Mouse (Mus musculus): ENCODE results near the gene Gpr4. TPM values are rescaled to one million over a fixed set of nuclear protein-coding genes. Genes with fewer than 3 reads are reported as not detected.

Gpr4 gene
- polyA plus RNA-seq, 1 experiment from 2014 or later = 2.6 TPM

DNA sequence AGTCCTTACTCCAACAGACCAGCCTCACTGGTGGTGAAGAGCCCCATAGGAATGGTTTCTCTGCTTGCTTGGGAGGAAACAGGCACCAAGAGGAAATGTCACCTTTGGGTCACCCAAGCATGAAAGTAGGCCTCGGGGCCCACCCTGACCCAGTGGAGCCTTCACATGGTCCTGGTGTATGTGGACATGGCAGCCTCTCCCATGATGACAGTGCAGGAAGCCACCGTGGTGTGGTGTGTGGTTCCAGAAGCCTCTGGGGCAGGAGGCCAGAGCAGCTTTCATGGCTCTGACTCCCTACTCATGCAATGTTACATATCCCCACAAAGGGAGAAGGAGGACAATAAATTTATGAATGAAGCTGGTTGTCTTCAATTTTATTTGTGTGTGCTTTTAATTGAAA lies 35.2 kb downstream of the Gpr4 start:
- Histone ChIP-seq H3K27me3 (ENCODE audit: control insufficient read depth, insufficient read depth, low read length) (no peaks in the 10 kb centered on the region), H3K36me3 (ENCODE audit: control insufficient read depth, insufficient read depth, low read length) (peaks cover 13% of the 10 kb centered on the region), H3K9me3 (ENCODE audit: control insufficient read depth, low read length) (no peaks in the 10 kb centered on the region), H3K4me3 (ENCODE audit: low read depth, low read length) (no peak overlapping the region), H3K9ac (ENCODE audit: low read depth, low read length) (no peak overlapping the region), H3K27ac (ENCODE audit: low read depth, low read length) (no peak overlapping the region), H3K4me2 (replicated peaks; ENCODE audit: low read depth, low read length) (no peak overlapping the region), H3K4me1 (replicated peaks; ENCODE audit: control insufficient read depth, insufficient read depth, low read length) (no peaks in the 10 kb centered on the region)
- WGBS = 100% methylated on average over 2 of the region's 2 CpGs
- ATAC-seq (ENCODE audit: low FRiP score) = no peak
- DNase-seq (ENCODE audit: low spot score) = no peak

DNA sequence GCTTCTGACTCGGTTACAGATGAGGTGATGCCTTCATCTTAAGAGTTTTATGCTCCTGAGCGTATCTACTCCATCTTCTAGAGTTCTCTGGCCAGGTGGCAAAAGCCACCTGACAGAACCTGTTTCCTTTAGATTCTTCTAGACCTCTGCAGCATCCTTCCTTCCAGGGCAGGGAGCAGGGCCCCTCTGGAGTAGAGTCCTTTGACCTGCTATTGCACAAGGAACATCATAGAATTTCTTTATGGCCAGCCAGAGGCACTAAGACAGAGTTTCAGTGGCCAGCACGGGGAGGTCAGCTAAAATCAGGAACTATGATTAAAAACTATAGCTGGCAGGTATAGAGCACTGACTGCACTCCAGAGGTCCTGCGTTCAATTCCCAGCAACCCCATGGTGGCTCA lies 39.7 kb downstream of the Gpr4 start:
- Histone ChIP-seq H3K27me3 (ENCODE audit: control insufficient read depth, insufficient read depth, low read length) (no peaks in the 10 kb centered on the region; the same call in 1 of the 2 replicates), H3K27ac (ENCODE audit: low read depth, low read length) (no peak overlapping the region), H3K4me2 (replicated peaks; ENCODE audit: low read depth, low read length) (no peak overlapping the region), H3K4me3 (ENCODE audit: low read depth, low read length) (no peak overlapping the region), H3K36me3 (ENCODE audit: control insufficient read depth, insufficient read depth, low read length) (peaks cover 5% of the 10 kb centered on the region; the same call in 1 of the 2 replicates), H3K4me1 (replicated peaks; ENCODE audit: control insufficient read depth, insufficient read depth, low read length) (no peaks in the 10 kb centered on the region), H3K9me3 (ENCODE audit: control insufficient read depth, low read length) (no peaks in the 10 kb centered on the region), H3K9ac (ENCODE audit: low read depth, low read length) (no peak overlapping the region)
- ATAC-seq (ENCODE audit: low FRiP score) (no peak), DNase-seq (ENCODE audit: low spot score) (no peak)
- 81% methylated on average over 4 of the region's 4 CpGs for WGBS

DNA sequence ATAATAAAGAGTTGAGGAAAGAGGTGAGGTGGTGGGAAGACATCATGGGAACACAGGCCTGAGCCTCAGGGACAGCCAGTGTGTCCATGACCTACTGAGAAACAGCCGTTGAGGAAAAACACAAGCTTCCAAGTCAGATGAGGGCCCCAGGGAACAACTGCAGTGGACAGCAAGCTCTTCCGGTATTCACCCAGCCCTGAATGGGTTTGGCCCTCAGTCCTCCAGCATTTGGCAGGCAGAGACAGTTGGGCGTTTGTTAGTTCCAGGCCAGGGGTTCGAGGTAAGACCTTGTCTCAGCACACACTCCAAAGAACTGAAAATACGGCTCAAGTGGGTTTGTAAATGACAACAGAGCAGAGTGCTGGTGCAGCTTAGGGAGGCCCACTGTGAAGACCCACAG lies 41.1 kb downstream of the Gpr4 start:
- H3K9me3 ChIP-seq (ENCODE audit: control insufficient read depth, low read length) = no peaks in the 10 kb centered on the region
- ATAC-seq (ENCODE audit: low FRiP score) (no peak), DNase-seq (ENCODE audit: low spot score) (no peak)
- H3K4me1 ChIP-seq (replicated peaks; ENCODE audit: control insufficient read depth, insufficient read depth, low read length) = no peaks in the 10 kb centered on the region
- no peak overlapping the region for H3K4me3 ChIP-seq (ENCODE audit: low read depth, low read length)
- no peaks in the 10 kb centered on the region for H3K36me3 ChIP-seq (ENCODE audit: control insufficient read depth, insufficient read depth, low read length)
- H3K9ac ChIP-seq (ENCODE audit: low read depth, low read length) = no peak overlapping the region
- H3K4me2 ChIP-seq (replicated peaks; ENCODE audit: low read depth, low read length) = no peak overlapping the region
- no peak overlapping the region for H3K27ac ChIP-seq (ENCODE audit: low read depth, low read length)
- H3K27me3 ChIP-seq (ENCODE audit: control insufficient read depth, insufficient read depth, low read length) = no peaks in the 10 kb centered on the region; the same call in 1 of the 2 replicates
- WGBS = 69% methylated on average over 5 of the region's 5 CpGs

DNA sequence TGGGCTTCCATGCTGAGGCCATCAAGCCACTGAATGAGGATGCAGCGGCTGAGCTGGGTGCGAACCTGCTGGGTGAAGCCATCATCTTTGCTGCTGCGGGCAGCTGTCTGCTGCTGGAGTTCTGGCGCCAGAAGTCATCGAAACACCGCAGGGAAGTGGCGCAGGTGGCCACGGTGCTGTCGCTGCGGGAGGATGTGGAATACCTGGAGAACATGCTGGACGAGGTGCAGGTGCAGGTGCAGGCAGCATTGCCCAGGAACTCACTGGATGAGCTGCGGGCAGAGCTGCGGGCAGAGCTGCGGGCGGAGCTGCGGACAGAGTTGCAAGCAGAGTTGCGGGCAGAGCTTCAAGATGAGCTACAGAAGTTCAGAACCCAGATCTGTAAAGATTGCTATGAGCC lies 43.1 kb downstream of the Gpr4 start:
- Histone ChIP-seq H3K9me3 (ENCODE audit: control insufficient read depth, low read length) (no peaks in the 10 kb centered on the region), H3K4me2 (replicated peaks; ENCODE audit: low read depth, low read length) (no peak overlapping the region), H3K27ac (ENCODE audit: low read depth, low read length) (no peak overlapping the region), H3K4me1 (replicated peaks; ENCODE audit: control insufficient read depth, insufficient read depth, low read length) (no peaks in the 10 kb centered on the region), H3K4me3 (ENCODE audit: low read depth, low read length) (no peak overlapping the region), H3K36me3 (ENCODE audit: control insufficient read depth, insufficient read depth, low read length) (no peaks in the 10 kb centered on the region), H3K27me3 (ENCODE audit: control insufficient read depth, insufficient read depth, low read length) (no peaks in the 10 kb centered on the region; the same call in 1 of the 2 replicates), H3K9ac (ENCODE audit: low read depth, low read length) (no peak overlapping the region)
- WGBS = 86% methylated on average over 17 of the region's 17 CpGs
- ATAC-seq (ENCODE audit: low FRiP score) = no peak
- no peak for DNase-seq (ENCODE audit: low spot score)

DNA sequence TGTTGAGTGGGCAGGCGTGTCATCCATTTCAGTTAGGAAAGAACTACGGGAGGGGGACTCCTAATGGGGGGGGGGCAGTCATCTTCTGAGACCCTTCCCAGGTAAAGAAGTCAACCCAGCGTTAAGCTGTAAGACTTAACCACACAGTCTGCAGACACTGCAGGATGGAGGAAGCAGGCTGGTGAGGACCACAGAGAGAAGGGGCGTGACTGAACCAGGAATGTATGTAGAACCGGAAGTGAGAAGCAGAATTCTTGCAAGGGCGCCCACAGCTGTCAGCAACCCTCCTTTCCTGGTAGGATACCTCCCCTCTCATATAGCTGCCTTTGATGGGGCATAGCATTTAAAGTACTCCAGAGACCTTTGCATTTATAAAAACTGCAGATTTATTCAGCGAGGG lies 44.2 kb downstream of the Gpr4 start:
- Histone ChIP-seq H3K9ac (ENCODE audit: low read depth, low read length) (no peak overlapping the region), H3K4me3 (ENCODE audit: low read depth, low read length) (no peak overlapping the region), H3K27ac (ENCODE audit: low read depth, low read length) (no peak overlapping the region), H3K36me3 (ENCODE audit: control insufficient read depth, insufficient read depth, low read length) (no peaks in the 10 kb centered on the region), H3K4me2 (replicated peaks; ENCODE audit: low read depth, low read length) (no peak overlapping the region), H3K27me3 (ENCODE audit: control insufficient read depth, insufficient read depth, low read length) (no peaks in the 10 kb centered on the region; the same call in 1 of the 2 replicates), H3K4me1 (replicated peaks; ENCODE audit: control insufficient read depth, insufficient read depth, low read length) (no peaks in the 10 kb centered on the region), H3K9me3 (ENCODE audit: control insufficient read depth, low read length) (no peaks in the 10 kb centered on the region)
- 93% methylated on average over 7 of the region's 7 CpGs for WGBS
- ATAC-seq (ENCODE audit: low FRiP score) (no peak), DNase-seq (ENCODE audit: low spot score) (no peak)

DNA sequence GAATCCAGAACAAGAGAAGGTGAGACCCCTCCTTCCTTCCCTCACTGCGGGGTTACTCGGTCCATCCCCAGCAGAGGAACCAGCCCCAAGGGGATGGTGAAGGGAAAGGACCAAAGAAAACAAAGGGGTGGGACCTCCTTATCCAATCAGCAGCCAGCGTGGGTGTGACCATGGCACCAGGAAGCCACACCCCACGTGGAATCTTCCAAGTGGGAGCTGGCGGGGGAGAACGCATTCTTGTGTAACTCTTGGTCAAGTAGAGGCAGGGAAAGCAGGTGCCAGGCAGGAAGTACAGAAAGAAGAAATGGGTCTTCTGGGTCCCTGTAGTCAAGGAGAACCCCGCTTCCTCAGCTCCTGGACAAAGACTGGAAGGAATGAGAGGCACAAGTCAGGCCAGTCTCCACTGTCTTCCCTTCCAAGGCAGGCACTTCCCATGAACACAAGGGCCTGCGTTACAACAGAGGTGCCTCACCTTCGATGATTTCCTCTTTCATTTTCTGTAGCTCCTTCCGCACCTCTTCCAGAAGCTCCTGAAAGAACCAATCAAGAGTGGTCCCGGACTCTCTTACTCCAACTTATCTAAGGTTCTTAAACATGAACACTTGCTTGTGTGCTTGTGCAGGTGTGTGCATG lies 45.2 kb downstream of the Gpr4 start:
- Histone ChIP-seq H3K4me3 (ENCODE audit: low read depth, low read length) (no peak overlapping the region), H3K36me3 (ENCODE audit: control insufficient read depth, insufficient read depth, low read length) (no peaks in the 10 kb centered on the region), H3K9ac (ENCODE audit: low read depth, low read length) (no peak overlapping the region), H3K27ac (ENCODE audit: low read depth, low read length) (no peak overlapping the region), H3K9me3 (ENCODE audit: control insufficient read depth, low read length) (no peaks in the 10 kb centered on the region), H3K4me2 (replicated peaks; ENCODE audit: low read depth, low read length) (no peak overlapping the region), H3K27me3 (ENCODE audit: control insufficient read depth, insufficient read depth, low read length) (no peaks in the 10 kb centered on the region; the same call in 1 of the 2 replicates), H3K4me1 (replicated peaks; ENCODE audit: control insufficient read depth, insufficient read depth, low read length) (no peaks in the 10 kb centered on the region)
- 36% methylated on average over 11 of the region's 11 CpGs for WGBS
- DNase-seq (ENCODE audit: low spot score) (peak; percentile 71), ATAC-seq (ENCODE audit: low FRiP score) (peak; percentile 78)

DNA sequence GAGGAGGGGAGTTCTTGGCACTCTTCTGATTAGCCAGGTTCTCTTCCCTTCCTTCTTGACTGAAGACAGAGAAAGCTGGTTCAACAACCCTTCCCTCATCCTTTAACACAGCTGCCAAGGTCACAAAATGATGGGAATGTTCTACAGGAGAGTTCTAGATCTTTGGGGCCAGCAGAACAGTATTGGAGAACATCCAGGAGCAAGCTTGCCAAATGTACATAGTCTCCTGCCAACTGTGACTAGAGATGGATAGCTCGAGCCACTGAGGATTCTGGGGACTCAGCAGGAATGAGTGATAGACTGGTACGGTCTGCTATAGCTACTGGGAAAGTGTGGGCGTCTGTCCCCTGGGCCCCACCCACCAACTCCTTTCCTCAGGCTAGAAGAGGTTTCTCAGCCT lies 46.0 kb downstream of the Gpr4 start:
- DNase-seq (ENCODE audit: low spot score) (no peak), ATAC-seq (ENCODE audit: low FRiP score) (no peak)
- no peak overlapping the region for H3K27ac ChIP-seq (ENCODE audit: low read depth, low read length)
- no peaks in the 10 kb centered on the region; the same call in 1 of the 2 replicates for H3K27me3 ChIP-seq (ENCODE audit: control insufficient read depth, insufficient read depth, low read length)
- 82% methylated on average over 3 of the region's 3 CpGs for WGBS
- no peaks in the 10 kb centered on the region for H3K9me3 ChIP-seq (ENCODE audit: control insufficient read depth, low read length)
- H3K4me2 ChIP-seq (replicated peaks; ENCODE audit: low read depth, low read length) = no peak overlapping the region
- no peak overlapping the region for H3K9ac ChIP-seq (ENCODE audit: low read depth, low read length)
- H3K36me3 ChIP-seq (ENCODE audit: control insufficient read depth, insufficient read depth, low read length) = no peaks in the 10 kb centered on the region
- no peak overlapping the region for H3K4me3 ChIP-seq (ENCODE audit: low read depth, low read length)
- H3K4me1 ChIP-seq (replicated peaks; ENCODE audit: control insufficient read depth, insufficient read depth, low read length) = no peaks in the 10 kb centered on the region

DNA sequence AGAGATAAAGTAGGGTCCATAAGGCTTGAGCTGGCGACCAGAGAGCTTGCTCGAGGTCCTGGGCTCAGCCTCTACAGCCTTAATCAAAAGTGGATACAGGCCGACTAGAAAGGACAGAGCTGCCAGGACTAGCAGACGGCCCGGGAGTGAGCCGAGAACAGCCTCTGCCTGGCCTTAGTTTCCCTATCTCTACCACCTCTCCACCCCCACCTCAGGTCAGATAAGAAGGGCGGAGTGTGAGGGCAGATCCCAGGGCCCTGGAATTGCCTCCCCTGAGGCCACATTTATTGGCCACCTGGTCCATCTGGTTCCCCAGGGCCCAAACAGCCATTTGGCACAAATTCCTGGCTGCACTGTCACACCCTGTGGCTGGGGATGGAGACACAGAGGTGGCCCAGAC lies 52.8 kb downstream of the Gpr4 start:
- Histone ChIP-seq H3K4me2 (replicated peaks; ENCODE audit: low read depth, low read length) (no peak overlapping the region), H3K9ac (ENCODE audit: low read depth, low read length) (no peak overlapping the region), H3K4me1 (replicated peaks; ENCODE audit: control insufficient read depth, insufficient read depth, low read length) (peaks cover 5% of the 10 kb centered on the region), H3K4me3 (ENCODE audit: low read depth, low read length) (no peak overlapping the region), H3K9me3 (ENCODE audit: control insufficient read depth, low read length) (no peaks in the 10 kb centered on the region), H3K27me3 (ENCODE audit: control insufficient read depth, insufficient read depth, low read length) (no peaks in the 10 kb centered on the region), H3K27ac (ENCODE audit: low read depth, low read length) (no peak overlapping the region), H3K36me3 (ENCODE audit: control insufficient read depth, insufficient read depth, low read length) (no peaks in the 10 kb centered on the region; the same call in 1 of the 2 replicates)
- WGBS = 83% methylated on average over 7 of the region's 7 CpGs
- DNase-seq (ENCODE audit: low spot score) = no peak
- no peak for ATAC-seq (ENCODE audit: low FRiP score)
